Mouse (Mus musculus) hindbrain, embryonic 14.5 days (tissue): Measurements from ENCODE around the gene Med10. TPM values are rescaled to one million over a fixed set of nuclear protein-coding genes. Genes with fewer than 3 reads are reported as not detected.

Experiments used
- ATAC-seq: fragments of 200-750 bp; cut with Nextera tagmentation; 2 replicates; pipeline ENCODE4 v1.8.0; 2017; ENCODE audit warnings: moderate number of reproducible peaks, mild to moderate bottlenecking, moderate TSS enrichment, moderate library complexity; ENCODE audit not compliant: low FRiP score
- DNase-seq: peaks from one replicate; pipeline ENCODE4 v3.0.0-alpha.2; 2015; ENCODE audit warnings: low spot score
- H3K27ac ChIP-seq: fragments of 300-500 bp; sonication (generic); 2 replicates; pipeline ENCODE4 v1.5.1; 2014; ENCODE audit warnings: mild to moderate bottlenecking, moderate library complexity
- H3K27me3 ChIP-seq: fragments of 300-500 bp; sonication (generic); 2 replicates; pipeline ENCODE4 v1.6.1; 2014; ENCODE audit warnings: mild to moderate bottlenecking, low read length, mixed read lengths; ENCODE audit not compliant: control insufficient read depth, insufficient read depth
- H3K36me3 ChIP-seq: fragments of 300-500 bp; sonication (generic); replicated peaks from 2 replicates; pipeline ENCODE4 v1.6.1; 2014; ENCODE audit not compliant: control insufficient read depth, insufficient read depth
- H3K4me1 ChIP-seq: fragments of 300-500 bp; sonication (generic); replicated peaks from 2 replicates; pipeline ENCODE4 v1.6.1; 2014; ENCODE audit warnings: antibody characterized with exemption, low read length, mixed read lengths; ENCODE audit not compliant: control insufficient read depth, insufficient read depth
- H3K4me2 ChIP-seq: fragments of 300-500 bp; sonication (generic); replicated peaks from 2 replicates; pipeline ENCODE4 v1.6.1; 2014; ENCODE audit warnings: mild to moderate bottlenecking, moderate library complexity
- H3K4me3 ChIP-seq: fragments of 300-500 bp; sonication (generic); replicated peaks from 2 replicates; pipeline ENCODE4 v1.5.1; 2014; ENCODE audit warnings: mild to moderate bottlenecking, low read length
- H3K9ac ChIP-seq: fragments of 300-500 bp; sonication (generic); 2 replicates; pipeline ENCODE4 v1.6.1; 2014
- H3K9me3 ChIP-seq: fragments of 300-500 bp; sonication (generic); 2 replicates; pipeline ENCODE4 v1.6.1; 2016; ENCODE audit warnings: low read length; ENCODE audit not compliant: control insufficient read depth
- WGBS: fragments of 180-500 bp; shearing (Covaris S2); extraction: QIAGEN DNeasy Blood & Tissue Kit; methylation state at CpG from one replicate; pipeline ENCODE4 v1.1.7; 2014; 5-methylcytosine and 5-hydroxymethylcytosine counted together
- polyA plus RNA-seq: library from polyadenylated mRNA; unstranded; fragments of >200 nt; fragmentation: Nextera tagmentation; extraction: Ambion mirVana; gene quantifications from 2 replicates; pipeline ENCODE4 v1.2.1, GENCODE M21; 2014

Med10 gene
- polyA plus RNA-seq, 1 experiment from 2014 or later, result 150 TPM

DNA sequence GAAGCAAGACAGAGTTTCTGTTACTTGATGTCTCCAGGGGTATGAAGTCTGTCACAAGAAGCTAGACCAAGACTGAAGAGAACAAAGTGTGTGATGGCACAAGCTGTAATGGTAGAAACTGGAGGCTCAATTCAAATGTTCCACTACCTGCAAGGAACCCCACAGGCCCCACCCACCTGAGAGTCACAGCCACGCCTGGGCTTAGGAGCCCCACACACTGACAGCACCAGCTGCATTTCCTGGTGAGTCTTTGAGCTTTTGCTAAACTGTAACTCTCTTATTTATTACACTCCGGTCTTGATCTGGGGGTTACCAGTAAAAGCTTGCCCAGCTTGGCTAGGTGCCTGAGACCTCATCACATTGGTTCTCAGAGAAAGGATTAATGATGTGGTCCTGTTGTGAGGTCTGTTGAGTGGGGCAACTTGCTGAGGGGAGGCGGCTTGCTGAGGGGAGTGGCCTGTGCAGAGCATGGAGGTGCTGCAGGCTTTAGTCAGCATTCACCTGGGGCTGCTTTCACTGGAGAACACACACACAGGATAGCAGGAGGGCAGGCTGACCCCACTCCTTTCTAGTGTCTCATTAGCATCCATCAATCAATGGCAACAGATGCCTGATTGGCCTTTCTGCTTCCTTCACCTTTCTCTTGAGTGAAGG is 19.1 kb downstream of the Med10 start:
- DNase-seq (no peak), ATAC-seq (no peak)
- Histone ChIP-seq H3K4me2 (no peak overlapping the region), H3K27me3 (no peaks in the 10 kb centered on the region), H3K9me3 (no peaks in the 10 kb centered on the region), H3K4me3 (no peak overlapping the region), H3K9ac (no peak overlapping the region), H3K4me1 (peaks cover 18% of the 10 kb centered on the region), H3K36me3 (peaks cover 14% of the 10 kb centered on the region), H3K27ac (no peak overlapping the region)
- 63% methylated on average over 3 of the region's 3 CpGs for WGBS

DNA sequence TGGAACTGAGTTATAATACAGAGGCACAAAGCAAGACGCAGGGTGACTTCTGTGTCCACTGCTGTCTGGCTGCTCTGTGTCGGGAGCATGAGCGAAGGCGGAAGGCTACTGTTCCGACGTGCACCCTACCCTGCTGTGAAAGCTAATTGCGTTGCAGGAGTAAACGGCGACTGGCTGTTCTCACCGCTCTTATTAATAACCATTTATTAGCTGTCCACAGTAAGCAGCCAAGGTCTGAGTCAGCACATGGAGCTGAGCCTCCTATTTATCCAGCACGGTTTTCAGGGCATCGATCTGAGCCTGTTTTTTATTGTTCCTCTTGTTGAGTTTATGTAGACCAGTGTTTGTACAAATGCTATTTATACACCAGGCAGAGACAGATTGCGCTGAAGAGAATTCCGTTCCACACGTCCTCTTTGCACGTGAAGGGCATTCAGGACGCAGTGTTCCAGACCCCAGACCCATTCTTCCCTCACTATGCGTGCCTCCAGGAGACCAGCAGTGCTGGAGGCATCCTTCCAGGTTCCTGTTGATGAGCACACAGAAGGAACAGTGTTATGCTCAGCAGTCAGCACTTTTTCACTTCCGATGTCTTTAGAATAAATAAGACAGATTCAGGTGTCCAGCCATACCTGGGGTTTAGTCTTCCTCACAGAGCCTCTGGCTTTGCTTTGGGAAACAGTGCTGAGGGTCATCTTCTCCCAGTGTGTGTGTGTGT is 21.9 kb downstream of the Med10 start:
- 42% methylated on average over 19 of the region's 19 CpGs for WGBS
- Histone ChIP-seq H3K4me2 (peak overlapping the region; percentile 19; the same call in 1 of the 2 replicates), H3K9me3 (no peaks in the 10 kb centered on the region), H3K27ac (peak overlapping the region; percentile 57), H3K36me3 (no peaks in the 10 kb centered on the region), H3K9ac (peak overlapping the region; percentile 36; the same call in 1 of the 2 replicates), H3K27me3 (no peaks in the 10 kb centered on the region), H3K4me3 (no peak overlapping the region), H3K4me1 (peaks cover 18% of the 10 kb centered on the region)
- DNase-seq, result peak; percentile 50
- ATAC-seq, result peak; percentile 50; the same call in 1 of the 2 replicates

DNA sequence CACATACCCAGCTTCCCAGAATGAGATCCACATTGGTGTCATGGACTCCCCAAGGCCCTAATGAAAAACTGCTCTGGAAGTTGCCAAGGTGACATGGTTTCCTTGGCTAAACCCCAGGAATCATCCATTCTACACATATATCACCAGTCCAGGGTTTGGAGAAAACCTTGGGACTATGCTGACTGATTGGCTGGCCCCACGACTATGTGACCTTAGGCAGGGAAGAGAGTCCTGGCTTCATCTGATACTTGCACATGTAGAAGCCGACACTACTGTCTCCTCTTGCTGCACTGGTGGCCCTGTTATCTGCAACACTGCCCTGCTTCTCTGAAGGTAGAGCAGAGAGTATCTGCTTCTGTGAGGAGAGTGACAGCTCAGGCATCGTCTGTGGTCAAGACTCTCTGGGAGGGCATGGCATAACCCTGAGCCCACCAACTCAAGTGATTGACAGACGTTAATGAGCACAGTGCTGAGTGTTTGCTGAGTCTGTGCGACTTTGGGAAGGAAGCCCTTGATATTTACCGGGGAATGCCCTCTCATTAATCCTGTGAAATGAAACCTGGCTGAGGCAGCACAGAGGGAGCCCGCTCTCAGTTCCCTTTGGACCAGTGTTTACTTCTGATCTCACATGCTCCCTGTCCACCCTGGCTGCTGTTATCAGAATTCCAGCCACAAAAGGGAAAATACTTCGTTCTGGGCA is 23.4 kb downstream of the Med10 start:
- H3K27me3 ChIP-seq, result no peaks in the 10 kb centered on the region
- no peak for DNase-seq
- WGBS, result 40% methylated on average over 8 of the region's 8 CpGs

DNA sequence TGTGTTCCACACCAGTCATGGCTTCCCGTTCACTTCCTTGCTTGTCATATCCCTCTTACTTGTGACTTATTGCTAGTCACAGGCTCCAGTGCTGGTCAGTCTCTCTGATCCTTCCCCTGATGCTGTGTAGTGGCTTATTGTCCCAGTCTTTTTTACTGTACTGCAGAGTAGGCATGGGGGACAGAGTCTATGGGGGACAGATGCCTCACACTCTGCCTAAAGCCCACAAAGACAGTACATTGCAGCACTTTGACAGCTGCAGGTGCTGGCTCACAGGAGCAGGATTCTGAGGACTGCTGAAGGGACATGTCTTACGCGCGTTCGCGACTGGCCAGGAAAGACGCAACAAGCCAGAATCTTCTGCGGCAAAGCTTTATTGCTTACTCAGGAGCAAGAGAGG is 28.4 kb downstream of the Med10 start:
- H3K4me3 ChIP-seq, result no peak overlapping the region
- 91% methylated on average over 8 of the region's 8 CpGs for WGBS

More for the DNA sequence above, 23.4 kb downstream of the Med10 start:
- Histone ChIP-seq H3K4me1 (peaks cover 18% of the 10 kb centered on the region), H3K9me3 (no peaks in the 10 kb centered on the region), H3K4me2 (no peak overlapping the region), H3K27ac (no peak overlapping the region), H3K9ac (no peak overlapping the region), H3K36me3 (no peaks in the 10 kb centered on the region), H3K4me3 (no peak overlapping the region)
- ATAC-seq, result no peak

DNA sequence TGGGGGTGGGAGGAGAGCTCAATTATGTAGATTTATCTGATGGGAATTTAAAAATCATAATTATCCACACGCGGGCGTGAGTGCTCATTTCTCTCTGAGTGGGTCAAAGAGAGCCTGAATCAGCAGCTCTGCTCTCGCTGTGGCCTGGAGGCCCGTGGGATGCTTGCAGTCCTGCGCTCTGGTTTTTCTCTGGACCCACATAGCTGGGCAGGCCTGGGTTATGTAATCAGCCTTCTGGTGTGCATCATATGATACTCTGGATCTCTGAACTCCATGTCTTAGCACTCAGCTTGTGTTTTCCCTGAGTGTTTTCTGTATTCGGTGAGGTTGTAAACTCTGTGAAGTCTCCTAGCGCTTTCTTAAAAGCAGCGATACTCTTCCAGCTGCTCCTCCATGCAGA is 30.4 kb downstream of the Med10 start:
- DNase-seq (no peak), ATAC-seq (no peak)
- H3K27me3 ChIP-seq, result no peaks in the 10 kb centered on the region
- no peaks in the 10 kb centered on the region for H3K9me3 ChIP-seq
- H3K27ac ChIP-seq, result no peak overlapping the region
- no peak overlapping the region for H3K4me2 ChIP-seq
- H3K4me1 ChIP-seq, result no peaks in the 10 kb centered on the region
- 80% methylated on average over 9 of the region's 9 CpGs for WGBS
- H3K9ac ChIP-seq, result no peak overlapping the region
- no peaks in the 10 kb centered on the region for H3K36me3 ChIP-seq
- no peak overlapping the region for H3K4me3 ChIP-seq

More for the DNA sequence above, 28.4 kb downstream of the Med10 start:
- H3K36me3 ChIP-seq, result no peaks in the 10 kb centered on the region
- no peak overlapping the region for H3K27ac ChIP-seq
- no peak overlapping the region for H3K9ac ChIP-seq
- ATAC-seq (no peak), DNase-seq (no peak)
- H3K9me3 ChIP-seq, result no peaks in the 10 kb centered on the region
- H3K4me1 ChIP-seq, result 0 out of 2 replicates have a peak, but pooled peaks cover under 1% of the 10 kb centered on the region
- no peaks in the 10 kb centered on the region for H3K27me3 ChIP-seq
- H3K4me2 ChIP-seq, result no peak overlapping the region

DNA sequence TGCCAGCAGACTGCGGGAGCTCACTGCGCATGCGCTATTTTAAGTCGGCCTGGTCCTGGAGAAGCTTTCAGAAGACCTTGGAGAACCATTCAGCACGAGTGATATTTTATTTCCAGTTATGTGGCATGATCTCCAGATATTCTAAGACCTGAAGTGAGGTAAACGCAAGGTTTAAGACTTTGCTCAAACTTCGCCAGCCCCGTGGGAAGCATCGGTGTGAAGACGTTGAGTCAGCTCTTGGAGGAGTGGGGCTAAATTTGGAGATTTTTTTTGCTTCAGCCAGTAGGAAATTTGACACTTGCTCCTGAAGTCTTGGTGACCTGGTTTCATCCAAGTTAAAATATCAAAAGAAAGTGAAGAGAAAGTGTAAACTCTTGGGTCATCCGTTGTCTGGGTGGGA is 31.2 kb downstream of the Med10 start:
- WGBS, result 91% methylated on average over 11 of the region's 11 CpGs

DNA sequence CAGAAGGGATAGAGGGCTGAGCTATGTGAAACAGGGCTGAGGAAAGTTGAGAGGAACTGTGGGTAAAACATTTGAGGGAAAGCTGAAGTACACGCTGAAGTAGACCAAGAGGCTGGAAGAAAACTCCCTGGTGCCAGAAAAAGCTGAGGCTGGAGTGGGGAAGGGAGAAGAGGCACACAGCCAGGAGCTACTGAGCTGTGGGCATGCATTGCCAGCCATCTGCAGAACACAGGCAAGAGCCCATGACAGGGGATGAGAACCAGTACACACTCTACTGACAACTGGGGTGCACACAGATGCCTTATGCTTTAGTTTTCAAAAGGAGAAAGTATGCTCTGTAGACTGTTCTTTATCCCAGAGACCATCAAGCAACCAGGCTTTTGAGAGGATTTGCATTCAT is 43.4 kb downstream of the Med10 start:
- DNase-seq, result no peak
- Histone ChIP-seq H3K4me1 (no peaks in the 10 kb centered on the region), H3K9ac (no peak overlapping the region), H3K27me3 (no peaks in the 10 kb centered on the region), H3K9me3 (no peaks in the 10 kb centered on the region), H3K36me3 (no peaks in the 10 kb centered on the region), H3K27ac (no peak overlapping the region), H3K4me2 (no peak overlapping the region), H3K4me3 (no peak overlapping the region)
- WGBS, result 83% methylated on average over 1 of the region's 1 CpGs
- no peak for ATAC-seq

More for the DNA sequence above, 31.2 kb downstream of the Med10 start:
- Histone ChIP-seq H3K4me1 (no peaks in the 10 kb centered on the region), H3K9me3 (no peaks in the 10 kb centered on the region), H3K27ac (no peak overlapping the region), H3K36me3 (no peaks in the 10 kb centered on the region), H3K4me2 (no peak overlapping the region), H3K27me3 (no peaks in the 10 kb centered on the region), H3K9ac (no peak overlapping the region), H3K4me3 (no peak overlapping the region)
- no peak for DNase-seq
- no peak for ATAC-seq

DNA sequence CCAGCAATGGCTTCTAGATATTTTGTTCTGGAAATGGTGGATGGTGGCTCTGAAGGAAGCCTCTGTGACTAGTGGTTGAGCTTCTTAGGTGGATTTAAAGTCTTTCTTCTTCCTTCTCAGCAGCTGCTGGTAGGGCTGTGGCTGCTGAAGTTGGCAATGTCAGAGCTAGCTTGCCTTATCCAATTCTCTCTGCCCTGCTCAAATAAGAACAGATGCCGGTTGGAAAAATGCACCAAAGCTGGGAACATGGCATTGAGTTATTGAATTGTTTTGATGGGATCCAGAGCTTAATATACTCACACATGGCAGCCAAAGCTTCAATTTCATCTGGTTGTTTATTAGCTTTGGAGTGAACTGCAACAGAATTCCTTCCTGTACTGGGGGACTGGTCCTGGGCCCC is 47.4 kb downstream of the Med10 start:
- H3K9me3 ChIP-seq, result no peaks in the 10 kb centered on the region
- no peak overlapping the region for H3K4me3 ChIP-seq
- H3K36me3 ChIP-seq, result no peaks in the 10 kb centered on the region
- H3K4me2 ChIP-seq, result no peak overlapping the region
- no peaks in the 10 kb centered on the region for H3K27me3 ChIP-seq
- H3K27ac ChIP-seq, result no peak overlapping the region
- 100% methylated on average over 1 of the region's 1 CpGs for WGBS
- no peaks in the 10 kb centered on the region for H3K4me1 ChIP-seq
- H3K9ac ChIP-seq, result no peak overlapping the region
- ATAC-seq, result no peak
- DNase-seq, result no peak

DNA sequence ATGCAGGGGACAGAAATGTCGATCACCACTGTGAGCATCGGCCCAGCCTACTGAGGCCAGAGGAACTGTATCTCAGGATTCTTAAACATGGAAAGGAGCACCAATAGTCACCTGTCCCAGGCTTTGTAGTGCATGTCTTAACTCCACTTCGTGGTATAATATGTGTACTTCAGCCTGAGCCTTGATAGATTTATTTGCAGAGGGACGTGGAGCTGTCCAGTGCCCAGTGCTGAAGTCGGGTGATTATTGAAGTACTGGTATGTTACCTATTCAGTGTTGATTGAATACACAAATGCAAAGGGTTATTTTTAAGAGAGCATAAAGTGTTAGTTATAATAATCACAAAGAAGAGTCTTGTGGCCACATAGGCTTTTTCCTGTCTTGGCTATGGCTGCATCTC is 50.1 kb downstream of the Med10 start:
- Histone ChIP-seq H3K4me1 (no peaks in the 10 kb centered on the region), H3K9ac (no peak overlapping the region), H3K4me2 (no peak overlapping the region), H3K27me3 (no peaks in the 10 kb centered on the region), H3K36me3 (no peaks in the 10 kb centered on the region), H3K4me3 (no peak overlapping the region), H3K9me3 (no peaks in the 10 kb centered on the region), H3K27ac (no peak overlapping the region)
- 70% methylated on average over 5 of the region's 5 CpGs for WGBS
- no peak for ATAC-seq
- DNase-seq, result peak; percentile 40
